Mouse (Mus musculus) stomach, embryonic 16.5 days (tissue): ENCODE data around the gene Pikfyve. TPM values are rescaled to one million over a fixed set of nuclear protein-coding genes. Genes with fewer than 3 reads are reported as not detected.

Experiments
- ATAC-seq: fragments of 200-750 bp; cut with Nextera tagmentation; 2 replicates; pipeline ENCODE4 v1.8.0; 2017; ENCODE audit warnings: moderate number of reproducible peaks, moderate TSS enrichment; ENCODE audit not compliant: insufficient read depth, low FRiP score
- H3K27ac ChIP-seq: fragments of 300-500 bp; sonication (generic); 2 replicates; pipeline ENCODE4 v1.5.1; 2014; ENCODE audit warnings: low read length
- H3K27me3 ChIP-seq: fragments of 300-500 bp; sonication (generic); 2 replicates; pipeline ENCODE4 v1.6.1; 2014; ENCODE audit warnings: low read length, control low read depth, mixed read lengths; ENCODE audit not compliant: control insufficient read depth, insufficient read depth
- H3K36me3 ChIP-seq: fragments of 300-500 bp; sonication (generic); 2 replicates; pipeline ENCODE4 v1.6.1; 2014; ENCODE audit warnings: low read length; ENCODE audit not compliant: control insufficient read depth, insufficient read depth
- H3K4me1 ChIP-seq: fragments of 300-500 bp; sonication (generic); 2 replicates; pipeline ENCODE4 v1.6.1; 2014; ENCODE audit warnings: low read length, control low read depth, mixed read lengths; ENCODE audit not compliant: control insufficient read depth, insufficient read depth
- H3K4me2 ChIP-seq: fragments of 300-500 bp; sonication (generic); 2 replicates; pipeline ENCODE4 v1.6.1; 2014; ENCODE audit warnings: low read depth, low read length, mixed read lengths
- H3K4me3 ChIP-seq: fragments of 300-500 bp; sonication (generic); replicated peaks from 2 replicates; pipeline ENCODE4 v1.5.1; 2014; ENCODE audit warnings: mild to moderate bottlenecking, low read length
- H3K9ac ChIP-seq: fragments of 300-500 bp; sonication (generic); 2 replicates; pipeline ENCODE4 v1.6.1; 2014; ENCODE audit warnings: low read length
- H3K9me3 ChIP-seq: fragments of 300-500 bp; sonication (generic); replicated peaks from 2 replicates; pipeline ENCODE4 v1.6.1; 2016; ENCODE audit warnings: low read length, control low read depth; ENCODE audit not compliant: control insufficient read depth
- WGBS: fragments of 180-500 bp; shearing (Covaris S2); extraction: QIAGEN DNeasy Blood & Tissue Kit; methylation state at CpG from one replicate; pipeline ENCODE4 v1.1.7; 2014; 5-methylcytosine and 5-hydroxymethylcytosine counted together
- polyA plus RNA-seq: library from polyadenylated mRNA; unstranded; fragments of >200 nt; fragmentation: Nextera tagmentation; extraction: Ambion mirVana; gene quantifications from 2 replicates; pipeline ENCODE4 v1.2.1, GENCODE M21; 2015

The Pikfyve gene
- polyA plus RNA-seq, 1 experiment from 2014 or later, result 7.4 TPM

DNA sequence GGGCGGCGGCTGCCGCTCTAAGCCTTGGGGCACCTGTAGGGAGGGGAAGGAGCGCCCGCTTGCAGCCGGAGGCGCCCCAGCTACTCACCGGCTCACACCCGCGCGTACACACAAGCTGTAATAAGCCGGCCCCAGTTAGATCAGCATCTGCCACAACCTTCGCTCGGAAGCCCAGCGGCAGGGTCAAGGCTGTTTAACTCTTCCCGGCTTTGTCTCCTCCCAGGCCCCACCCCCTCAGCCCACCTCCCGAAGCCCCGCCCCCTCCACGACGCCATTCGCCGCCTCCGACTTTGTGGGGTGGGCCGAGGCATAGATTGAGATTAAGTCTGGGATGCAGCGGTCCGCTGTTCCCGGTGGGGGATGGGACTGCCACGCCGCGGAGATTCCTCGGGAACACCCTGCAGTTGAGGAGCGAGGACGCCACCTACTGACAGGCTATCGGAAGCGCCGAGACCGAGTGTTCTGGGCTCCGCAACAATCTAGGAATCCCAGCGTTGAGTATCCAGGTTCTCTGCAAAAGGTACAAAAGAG, 7.5 kb upstream of the Pikfyve start:
- no peaks in the 10 kb centered on the region for H3K9me3 ChIP-seq

DNA sequence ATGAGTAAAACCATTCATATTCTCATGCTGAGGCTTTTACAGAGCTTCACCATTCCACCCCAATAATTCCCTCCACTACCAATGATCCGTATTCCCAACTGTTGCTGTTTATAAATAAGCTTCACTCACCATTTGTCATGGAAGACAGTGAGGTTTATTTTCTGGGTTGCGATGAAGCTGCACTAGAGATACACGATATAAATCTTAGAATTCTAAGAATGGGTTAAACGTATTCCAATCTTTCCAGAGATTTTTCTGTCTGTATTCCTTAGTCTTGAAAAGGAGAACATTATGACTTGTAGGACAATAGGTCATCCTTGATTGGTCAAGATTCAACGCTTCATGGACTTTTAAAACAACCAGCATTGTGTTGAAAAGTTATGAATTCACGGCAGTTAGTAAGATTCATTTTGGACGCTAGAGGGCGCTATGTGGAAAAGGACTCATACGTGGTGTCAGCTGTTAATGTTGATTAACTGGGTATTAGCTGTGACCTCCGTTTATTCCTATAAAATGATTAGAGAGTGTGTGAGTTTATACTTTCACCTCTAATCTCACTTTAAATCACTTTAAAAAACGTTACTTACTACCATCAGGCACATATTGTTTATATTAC, 6.7 kb upstream of the Pikfyve start:
- Histone ChIP-seq H3K4me1 (peaks cover 17% of the 10 kb centered on the region), H3K27me3 (no peaks in the 10 kb centered on the region), H3K4me2 (peak overlapping the region; percentile 81), H3K4me3 (peak overlapping the region; percentile 84), H3K9me3 (no peaks in the 10 kb centered on the region), H3K9ac (peak overlapping the region; percentile 87), H3K27ac (peak overlapping the region; percentile 99), H3K36me3 (no peaks in the 10 kb centered on the region)
- no peak for ATAC-seq
- 2% methylated on average over 11 of the region's 11 CpGs for WGBS

More for the DNA sequence above, 7.5 kb upstream of the Pikfyve start:
- Histone ChIP-seq H3K27me3 (no peaks in the 10 kb centered on the region), H3K4me3 (peak overlapping the region; percentile 84), H3K36me3 (no peaks in the 10 kb centered on the region), H3K4me1 (peaks cover 17% of the 10 kb centered on the region), H3K9ac (peak overlapping the region; percentile 87), H3K27ac (peak overlapping the region; percentile 99), H3K4me2 (peak overlapping the region; percentile 81)
- peak; percentile 92 for ATAC-seq
- whole genome bisulfite sequencing, result under 1% methylated on average over 39 of the region's 39 CpGs

DNA sequence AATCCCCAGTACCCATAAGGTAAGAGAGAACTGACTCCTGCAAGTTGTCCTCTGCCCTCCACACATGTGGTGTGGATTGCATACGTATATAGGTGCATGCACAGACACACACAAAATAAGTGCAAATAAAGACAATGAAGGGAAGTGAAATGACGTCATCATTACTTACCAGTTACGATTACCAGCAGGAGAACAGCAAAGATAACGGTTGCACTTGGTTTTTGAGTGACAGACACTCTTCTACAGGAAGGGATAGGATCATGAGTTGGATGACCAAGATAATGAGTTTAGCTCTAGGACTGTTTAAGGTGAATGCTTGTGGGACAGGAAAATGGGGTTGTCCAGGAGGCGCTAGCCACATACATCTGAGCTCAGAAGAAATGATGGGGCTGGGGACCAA, 5.0 kb upstream of the Pikfyve start:
- ATAC-seq, result no peak
- Histone ChIP-seq H3K27me3 (no peaks in the 10 kb centered on the region), H3K36me3 (no peaks in the 10 kb centered on the region), H3K9me3 (no peaks in the 10 kb centered on the region), H3K27ac (no peak overlapping the region), H3K4me1 (peaks cover 10% of the 10 kb centered on the region; the same call in 1 of the 2 replicates), H3K4me3 (no peak overlapping the region), H3K4me2 (no peak overlapping the region), H3K9ac (no peak overlapping the region)
- WGBS, result 81% methylated on average over 5 of the region's 5 CpGs

DNA sequence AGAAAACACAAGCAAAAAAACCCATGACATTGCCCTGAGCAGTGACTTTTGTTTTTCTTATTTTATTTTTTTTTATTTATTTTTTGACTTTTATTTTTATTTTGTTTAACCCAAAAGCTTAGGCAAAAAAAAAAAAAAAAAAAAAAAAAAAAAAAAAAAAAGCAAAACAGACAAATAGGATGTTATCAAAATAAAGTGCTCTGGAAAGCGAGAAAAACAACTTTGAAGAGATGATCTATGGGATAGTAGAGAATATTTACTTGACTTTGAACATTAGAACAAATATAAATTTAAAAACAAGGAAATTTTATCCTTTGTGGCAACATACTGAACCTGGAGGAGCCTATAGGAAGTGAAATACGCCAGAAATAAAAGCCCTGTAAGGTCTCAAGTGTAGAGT, 2.5 kb upstream of the Pikfyve start:
- Histone ChIP-seq H3K9me3 (no peaks in the 10 kb centered on the region), H3K4me2 (no peak overlapping the region), H3K9ac (no peak overlapping the region), H3K4me3 (no peak overlapping the region), H3K4me1 (peaks cover 5% of the 10 kb centered on the region; the same call in 1 of the 2 replicates), H3K36me3 (no peaks in the 10 kb centered on the region), H3K27me3 (no peaks in the 10 kb centered on the region), H3K27ac (no peak overlapping the region)
- no peak for ATAC-seq
- 79% methylated on average over 2 of the region's 2 CpGs for whole genome bisulfite sequencing

DNA sequence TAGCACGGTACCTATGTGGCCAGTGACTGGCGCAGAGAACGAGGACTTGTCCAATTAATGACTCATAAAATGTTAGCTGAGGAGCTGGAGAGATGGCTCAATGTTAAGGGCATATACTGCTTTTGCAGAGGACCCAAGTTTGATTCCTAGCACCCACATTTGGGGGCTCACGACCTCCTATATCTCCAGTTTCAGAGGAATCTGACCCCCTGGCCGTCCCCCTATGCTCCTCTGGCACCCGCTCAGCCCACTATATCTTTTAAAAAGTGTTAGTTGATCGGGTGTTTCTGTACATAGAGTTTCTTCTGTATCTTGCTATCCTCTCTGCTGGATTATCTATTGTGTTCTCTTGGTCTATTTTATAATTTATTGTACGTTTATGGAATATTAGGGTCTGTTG, 1.5 kb upstream of the Pikfyve start:
- Histone ChIP-seq H3K36me3 (no peaks in the 10 kb centered on the region), H3K27ac (no peak overlapping the region), H3K9ac (no peak overlapping the region), H3K4me2 (no peak overlapping the region), H3K4me3 (no peak overlapping the region), H3K27me3 (no peaks in the 10 kb centered on the region), H3K9me3 (no peaks in the 10 kb centered on the region), H3K4me1 (peaks cover 5% of the 10 kb centered on the region; the same call in 1 of the 2 replicates)
- 88% methylated on average over 8 of the region's 8 CpGs for WGBS
- ATAC-seq, result no peak

DNA sequence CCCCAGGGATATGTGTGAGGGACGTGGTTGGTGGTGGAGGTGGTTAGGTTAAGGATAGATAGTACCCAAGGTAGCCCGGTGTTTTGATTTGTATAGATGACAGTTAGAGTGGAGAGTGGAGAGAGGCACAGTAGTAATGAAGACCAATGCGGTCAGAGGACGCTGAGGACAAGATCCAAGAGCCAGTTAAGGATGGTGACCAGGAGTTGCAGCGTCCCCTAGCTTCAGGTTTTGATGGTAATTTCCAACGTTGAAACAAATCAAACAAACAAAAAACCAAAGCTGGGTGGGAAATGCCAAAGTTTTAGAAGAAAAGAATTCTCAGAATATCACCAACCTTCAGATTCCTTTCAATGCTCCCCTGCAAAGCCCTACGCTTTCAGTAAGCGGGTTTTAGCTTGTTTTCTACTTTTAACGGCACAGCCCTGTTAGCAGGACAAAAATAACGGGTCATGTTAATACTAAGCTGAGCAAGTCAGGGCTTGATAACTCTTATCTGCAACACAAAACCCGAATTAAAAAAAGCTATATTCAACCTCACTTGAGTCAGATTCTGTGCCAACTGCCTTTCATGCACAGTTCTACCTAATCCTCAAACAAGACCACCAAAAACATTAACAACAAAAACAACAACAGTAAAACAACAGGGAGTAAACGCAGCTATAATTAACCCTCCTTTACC, 818 bp upstream of the Pikfyve start:
- Histone ChIP-seq H3K4me2 (peak overlapping the region; percentile 61), H3K4me3 (peak overlapping the region; percentile 82), H3K9ac (peak overlapping the region; percentile 55), H3K27me3 (no peaks in the 10 kb centered on the region), H3K4me1 (peaks cover 5% of the 10 kb centered on the region; the same call in 1 of the 2 replicates), H3K36me3 (no peaks in the 10 kb centered on the region), H3K9me3 (no peaks in the 10 kb centered on the region), H3K27ac (peak overlapping the region; percentile 28; the same call in 1 of the 2 replicates)
- no peak for ATAC-seq
- WGBS, result 25% methylated on average over 12 of the region's 12 CpGs

DNA sequence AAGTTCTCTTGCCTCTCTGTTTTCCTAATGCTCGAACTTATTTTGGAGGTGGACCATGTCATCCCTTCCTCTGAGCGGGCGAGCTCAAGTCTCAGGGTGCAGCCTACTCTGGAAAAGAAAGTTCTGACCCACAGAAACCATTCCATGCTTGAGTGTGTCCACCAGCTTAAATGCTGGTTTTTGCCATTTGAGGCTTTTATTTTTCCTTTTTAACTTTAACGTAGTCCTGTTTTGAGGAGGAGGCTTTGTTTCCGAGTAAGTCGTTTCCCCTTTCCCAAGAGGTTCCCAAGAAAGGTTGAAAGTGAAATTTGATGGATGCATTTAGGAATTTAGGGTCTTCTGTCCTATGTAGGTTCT, 569 bp downstream of the Pikfyve start:
- no peaks in the 10 kb centered on the region for H3K9me3 ChIP-seq
- peak overlapping the region; percentile 86 for H3K27ac ChIP-seq
- peak overlapping the region; percentile 82 for H3K4me3 ChIP-seq
- H3K27me3 ChIP-seq, result no peaks in the 10 kb centered on the region
- ATAC-seq, result no peak
- peaks cover 5% of the 10 kb centered on the region; the same call in 1 of the 2 replicates for H3K4me1 ChIP-seq
- under 1% methylated on average over 6 of the region's 6 CpGs for WGBS
- peak overlapping the region; percentile 89 for H3K9ac ChIP-seq
- peak overlapping the region; percentile 59 for H3K4me2 ChIP-seq
- H3K36me3 ChIP-seq, result no peaks in the 10 kb centered on the region

DNA sequence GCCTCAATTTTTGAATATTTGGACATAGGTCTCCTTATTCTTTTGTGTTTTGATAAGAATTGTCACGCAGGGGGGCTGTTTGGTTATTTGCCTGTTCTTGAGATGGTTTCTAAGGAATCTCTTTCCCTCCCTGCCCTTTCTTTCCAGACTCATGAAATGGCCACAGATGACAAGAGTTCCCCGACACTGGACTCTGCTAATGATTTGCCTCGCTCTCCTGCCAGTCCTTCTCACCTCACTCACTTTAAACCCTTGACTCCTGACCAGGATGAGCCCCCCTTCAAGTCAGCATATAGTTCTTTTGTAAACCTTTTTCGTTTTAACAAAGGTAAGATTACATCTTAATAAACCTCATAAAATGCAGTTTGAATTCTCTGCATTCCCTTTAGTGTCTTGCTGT, 3.7 kb downstream of the Pikfyve start:
- ATAC-seq, result no peak
- H3K36me3 ChIP-seq, result 0 out of 2 replicates have a peak, but pooled peaks cover 10% of the 10 kb centered on the region
- no peak overlapping the region for H3K9ac ChIP-seq
- H3K9me3 ChIP-seq, result no peaks in the 10 kb centered on the region
- H3K4me3 ChIP-seq, result no peak overlapping the region
- peaks cover 5% of the 10 kb centered on the region; the same call in 1 of the 2 replicates for H3K4me1 ChIP-seq
- no peak overlapping the region for H3K4me2 ChIP-seq
- WGBS, result 78% methylated on average over 4 of the region's 4 CpGs
- H3K27ac ChIP-seq, result no peak overlapping the region
- no peaks in the 10 kb centered on the region for H3K27me3 ChIP-seq

DNA sequence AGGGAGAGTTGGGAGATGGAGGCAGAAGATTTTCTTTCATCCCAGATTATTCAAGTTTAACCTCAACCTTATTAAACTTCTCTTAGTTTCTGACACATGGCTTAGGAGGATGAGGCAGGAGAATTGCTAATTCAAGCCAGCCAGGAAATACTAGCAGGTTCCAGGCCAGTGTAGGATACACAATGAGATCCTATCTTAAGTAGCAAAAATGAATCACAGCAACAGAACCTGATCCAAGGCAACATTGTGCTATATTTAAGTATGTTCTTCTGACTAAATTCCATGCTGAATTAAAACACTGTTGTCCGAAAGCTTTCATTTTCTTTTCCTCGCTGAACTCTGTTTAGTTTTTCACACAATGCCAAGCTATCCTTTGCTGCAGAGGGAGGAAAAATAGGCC, 6.7 kb downstream of the Pikfyve start:
- Histone ChIP-seq H3K9ac (no peak overlapping the region), H3K9me3 (no peaks in the 10 kb centered on the region), H3K4me2 (no peak overlapping the region), H3K4me3 (no peak overlapping the region), H3K27ac (no peak overlapping the region), H3K36me3 (0 out of 2 replicates have a peak, but pooled peaks cover 10% of the 10 kb centered on the region), H3K4me1 (no peaks in the 10 kb centered on the region), H3K27me3 (no peaks in the 10 kb centered on the region)
- no peak for ATAC-seq
- 94% methylated on average over 2 of the region's 2 CpGs for WGBS
